Mouse (Mus musculus) small intestine, adult 2 months (tissue): ENCODE measurements around the gene Sec22b.

Experiments used
- CTCF ChIP-seq: fragments of 200-500 bp; IDR thresholded peaks from 2 replicates; pipeline ENCODE4 v1.5.1; 2012; ENCODE audit warnings: low read depth, mild to moderate bottlenecking, control low read depth, inconsistent platforms, low read length, moderate library complexity, mixed read lengths; ENCODE audit not compliant: insufficient replicate concordance, insufficient read length; ENCODE audit errors: extremely low read depth
- POLR2A ChIP-seq: fragments of 200-500 bp; IDR thresholded peaks from 2 replicates; pipeline ENCODE4 v1.6.1; 2012; ENCODE audit warnings: low read depth, mild to moderate bottlenecking, control low read depth, inconsistent platforms, low read length, moderate library complexity

DNA sequence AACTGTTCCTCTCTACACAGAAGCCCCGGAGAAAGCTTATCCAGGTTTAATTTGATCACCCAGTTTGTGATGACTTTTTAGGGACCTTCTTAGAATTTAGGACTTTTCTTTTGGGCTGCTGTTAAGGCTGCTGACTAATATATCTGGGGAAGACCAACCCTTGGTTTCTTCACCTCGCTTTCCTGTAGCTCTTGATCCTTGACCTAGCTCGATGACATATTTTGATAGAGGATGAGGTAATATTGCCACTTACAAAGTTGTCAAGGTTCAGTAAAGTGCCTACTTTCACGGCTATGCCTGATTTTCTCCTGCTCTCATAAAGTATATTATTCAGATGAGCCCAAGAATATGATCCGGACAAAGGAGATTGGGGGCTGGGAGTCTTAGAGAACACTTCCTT is 596 bp downstream of the Sec22b start:
- TF ChIP-seq CTCF, result no peak
- no peak for TF ChIP-seq POLR2A
